Mouse (Mus musculus) hindbrain, embryonic 11.5 days (tissue): ENCODE data around the gene Dydc2. TPM values are rescaled to one million over a fixed set of nuclear protein-coding genes. Genes with fewer than 3 reads are reported as not detected.

Experiments
- ATAC-seq: fragments of 200-750 bp; cut with Nextera tagmentation; 2 replicates; pipeline ENCODE4 v1.8.0; 2017; ENCODE audit warnings: mild to moderate bottlenecking, moderate TSS enrichment, moderate library complexity; ENCODE audit not compliant: low FRiP score
- DNase-seq: peaks from one replicate; pipeline ENCODE4 v3.0.0-alpha.2; 2015; ENCODE audit warnings: low spot score
- H3K27ac ChIP-seq: fragments of 300-500 bp; sonication (generic); 2 replicates; pipeline ENCODE4 v1.5.1; 2014; ENCODE audit warnings: mild to moderate bottlenecking, low read depth, low read length
- H3K27me3 ChIP-seq: fragments of 300-500 bp; sonication (generic); 2 replicates; pipeline ENCODE4 v1.6.1; 2014; ENCODE audit warnings: mild to moderate bottlenecking, low read length, moderate library complexity, mixed read lengths; ENCODE audit not compliant: control insufficient read depth, insufficient read depth
- H3K36me3 ChIP-seq: fragments of 300-500 bp; sonication (generic); 2 replicates; pipeline ENCODE4 v1.6.1; 2014; ENCODE audit warnings: mild to moderate bottlenecking, low read length, moderate library complexity, mixed read lengths; ENCODE audit not compliant: control insufficient read depth, insufficient read depth
- H3K4me1 ChIP-seq: fragments of 300-500 bp; sonication (generic); replicated peaks from 2 replicates; pipeline ENCODE4 v1.6.1; 2014; ENCODE audit warnings: low read length, mixed read lengths; ENCODE audit not compliant: control insufficient read depth, insufficient read depth
- H3K4me2 ChIP-seq: fragments of 300-500 bp; sonication (generic); replicated peaks from 2 replicates; pipeline ENCODE4 v1.6.1; 2014; ENCODE audit warnings: mild to moderate bottlenecking, low read depth, low read length
- H3K4me3 ChIP-seq: fragments of 300-500 bp; sonication (generic); 2 replicates; pipeline ENCODE4 v1.5.1; 2014; ENCODE audit warnings: low read depth, low read length
- H3K9ac ChIP-seq: fragments of 300-500 bp; sonication (generic); 2 replicates; pipeline ENCODE4 v1.6.1; 2014; ENCODE audit warnings: low read depth, low read length
- H3K9me3 ChIP-seq: fragments of 300-500 bp; sonication (generic); 2 replicates; pipeline ENCODE4 v1.6.1; 2016; ENCODE audit warnings: low read length; ENCODE audit not compliant: control insufficient read depth
- WGBS: fragments of 180-500 bp; shearing (Covaris S2); extraction: QIAGEN DNeasy Blood & Tissue Kit; methylation state at CpG from one replicate; pipeline ENCODE4 v1.1.7; 2014; 5-methylcytosine and 5-hydroxymethylcytosine counted together
- polyA plus RNA-seq: library from polyadenylated mRNA; unstranded; fragments of >200 nt; fragmentation: Nextera tagmentation; extraction: Ambion mirVana; gene quantifications from 2 replicates; pipeline ENCODE4 v1.2.1, GENCODE M21; 2014

Dydc2 gene
- polyA plus RNA-seq, 1 experiment from 2014 or later: 0.93 TPM

GRCm38 (mm10) chr14:41011916-41012315 lies 57.1 kb downstream of the Dydc2 start:
- no peak overlapping the region for H3K27ac ChIP-seq
- H3K4me3 ChIP-seq: no peak overlapping the region
- no peak overlapping the region for H3K4me2 ChIP-seq
- H3K27me3 ChIP-seq: no peaks in the 10 kb centered on the region
- H3K9ac ChIP-seq: no peak overlapping the region
- ATAC-seq (no peak), DNase-seq (no peak)
- H3K4me1 ChIP-seq: no peaks in the 10 kb centered on the region
- no peaks in the 10 kb centered on the region for H3K36me3 ChIP-seq
- 78% methylated on average over 3 of the region's 3 CpGs for WGBS
- no peaks in the 10 kb centered on the region for H3K9me3 ChIP-seq

GRCm38 (mm10) chr14:41008138-41008537 lies 60.9 kb downstream of the Dydc2 start:
- DNase-seq (no peak), ATAC-seq (no peak)
- Histone ChIP-seq H3K36me3 (no peaks in the 10 kb centered on the region), H3K4me2 (no peak overlapping the region), H3K9me3 (no peaks in the 10 kb centered on the region), H3K27ac (no peak overlapping the region), H3K4me3 (no peak overlapping the region), H3K27me3 (no peaks in the 10 kb centered on the region), H3K9ac (no peak overlapping the region), H3K4me1 (peaks cover 6% of the 10 kb centered on the region; the same call in 1 of the 2 replicates)
- 72% methylated on average over 2 of the region's 2 CpGs for whole genome bisulfite sequencing

- Histone ChIP-seq H3K36me3 (no peaks in the 10 kb centered on the region), H3K4me2 (no peak overlapping the region), H3K4me1 (peaks cover 6% of the 10 kb centered on the region; the same call in 1 of the 2 replicates), H3K4me3 (no peak overlapping the region), H3K9ac (no peak overlapping the region), H3K9me3 (no peaks in the 10 kb centered on the region), H3K27me3 (no peaks in the 10 kb centered on the region), H3K27ac (no peak overlapping the region)
- DNase-seq: no peak
- WGBS: 38% methylated on average over 5 of the region's 5 CpGs
- ATAC-seq: no peak
These were observed 61.4 kb downstream of the Dydc2 start for GRCm38 (mm10) chr14:41007641-41008040.

GRCm38 (mm10) chr14:41006899-41007298 lies 62.1 kb downstream of the Dydc2 start:
- H3K4me2 ChIP-seq: no peak overlapping the region
- H3K27me3 ChIP-seq: no peaks in the 10 kb centered on the region
- no peak overlapping the region for H3K9ac ChIP-seq
- no peak overlapping the region for H3K4me3 ChIP-seq
- H3K4me1 ChIP-seq: peaks cover 6% of the 10 kb centered on the region; the same call in 1 of the 2 replicates
- DNase-seq (no peak), ATAC-seq (no peak)
- H3K36me3 ChIP-seq: no peaks in the 10 kb centered on the region
- H3K9me3 ChIP-seq: no peaks in the 10 kb centered on the region
- 53% methylated on average over 3 of the region's 3 CpGs for WGBS
- no peak overlapping the region for H3K27ac ChIP-seq

- DNase-seq: no peak
- no peak overlapping the region for H3K9ac ChIP-seq
- H3K27ac ChIP-seq: no peak overlapping the region
- no peak overlapping the region for H3K4me3 ChIP-seq
- H3K36me3 ChIP-seq: no peaks in the 10 kb centered on the region
- H3K9me3 ChIP-seq: no peaks in the 10 kb centered on the region
- WGBS: 91% methylated on average over 10 of the region's 10 CpGs
- ATAC-seq: no peak
- H3K27me3 ChIP-seq: no peaks in the 10 kb centered on the region
- no peak overlapping the region for H3K4me2 ChIP-seq
- H3K4me1 ChIP-seq: peaks cover 6% of the 10 kb centered on the region; the same call in 1 of the 2 replicates
These were observed 62.7 kb downstream of the Dydc2 start for GRCm38 (mm10) chr14:41006263-41006662.

GRCm38 (mm10) chr14:41005716-41006115 lies 63.3 kb downstream of the Dydc2 start:
- peaks cover 6% of the 10 kb centered on the region; the same call in 1 of the 2 replicates for H3K4me1 ChIP-seq
- no peaks in the 10 kb centered on the region for H3K27me3 ChIP-seq
- H3K4me3 ChIP-seq: no peak overlapping the region
- no peak overlapping the region for H3K9ac ChIP-seq
- no peak overlapping the region for H3K4me2 ChIP-seq
- DNase-seq (no peak), ATAC-seq (no peak)
- WGBS: 90% methylated on average over 9 of the region's 9 CpGs
- H3K27ac ChIP-seq: no peak overlapping the region
- H3K9me3 ChIP-seq: no peaks in the 10 kb centered on the region
- H3K36me3 ChIP-seq: no peaks in the 10 kb centered on the region

GRCm38 (mm10) chr14:41004201-41005141 lies 64.5 kb downstream of the Dydc2 start:
- Histone ChIP-seq H3K27me3 (no peaks in the 10 kb centered on the region), H3K27ac (peak overlapping the region; percentile 62; the same call in 1 of the 2 replicates), H3K4me2 (peak overlapping the region; percentile 26), H3K9me3 (no peaks in the 10 kb centered on the region), H3K4me3 (no peak overlapping the region), H3K4me1 (peaks cover 6% of the 10 kb centered on the region; the same call in 1 of the 2 replicates), H3K9ac (peak overlapping the region; percentile 27; the same call in 1 of the 2 replicates), H3K36me3 (no peaks in the 10 kb centered on the region)
- peak; percentile 49; the same call in 1 of the 2 replicates for ATAC-seq
- WGBS: 11% methylated on average over 22 of the region's 22 CpGs
- peak; percentile 24 for DNase-seq

- H3K4me2 ChIP-seq: no peak overlapping the region
- DNase-seq (no peak), ATAC-seq (no peak)
- H3K36me3 ChIP-seq: no peaks in the 10 kb centered on the region
- H3K27me3 ChIP-seq: no peaks in the 10 kb centered on the region
- 87% methylated on average over 5 of the region's 5 CpGs for WGBS
- no peak overlapping the region for H3K27ac ChIP-seq
- no peak overlapping the region for H3K4me3 ChIP-seq
- H3K4me1 ChIP-seq: peaks cover 6% of the 10 kb centered on the region; the same call in 1 of the 2 replicates
- no peaks in the 10 kb centered on the region for H3K9me3 ChIP-seq
- no peak overlapping the region for H3K9ac ChIP-seq
These were observed 67.4 kb downstream of the Dydc2 start for GRCm38 (mm10) chr14:41001576-41001975.
